Mouse (Mus musculus) liver, embryonic 16.5 days (tissue): ENCODE data around the gene Ddah2. TPM values are rescaled to one million over a fixed set of nuclear protein-coding genes. Genes with fewer than 3 reads are reported as not detected.

Experiments used
- ATAC-seq: fragments of 200-750 bp; cut with Nextera tagmentation; 2 replicates; pipeline ENCODE4 v1.8.0; 2017; ENCODE audit warnings: low read depth, mild to moderate bottlenecking, moderate number of reproducible peaks, moderate library complexity
- H3K27ac ChIP-seq: fragments of 300-500 bp; sonication (generic); 2 replicates; pipeline ENCODE4 v1.5.1; 2014; ENCODE audit warnings: mild to moderate bottlenecking, low read length
- H3K27me3 ChIP-seq: fragments of 300-500 bp; sonication (generic); 2 replicates; pipeline ENCODE4 v1.6.1; 2014; ENCODE audit warnings: low read depth, low read length, mixed read lengths; ENCODE audit not compliant: control insufficient read depth, insufficient read depth
- H3K36me3 ChIP-seq: fragments of 300-500 bp; sonication (generic); 2 replicates; pipeline ENCODE4 v1.6.1; 2014; ENCODE audit warnings: mild to moderate bottlenecking; ENCODE audit not compliant: control insufficient read depth, insufficient read depth
- H3K4me1 ChIP-seq: fragments of 300-500 bp; sonication (generic); 2 replicates; pipeline ENCODE4 v1.6.1; 2014; ENCODE audit warnings: low read depth, low read length, mixed read lengths; ENCODE audit not compliant: control insufficient read depth
- H3K4me2 ChIP-seq: fragments of 300-500 bp; sonication (generic); 2 replicates; pipeline ENCODE4 v1.6.1; 2014; ENCODE audit warnings: low read depth, low read length, mixed read lengths
- H3K4me3 ChIP-seq: fragments of 300-500 bp; sonication (generic); 2 replicates; pipeline ENCODE4 v1.5.1; 2014; ENCODE audit warnings: low read depth, mild to moderate bottlenecking, low read length
- H3K9ac ChIP-seq: fragments of 300-500 bp; sonication (generic); 2 replicates; pipeline ENCODE4 v1.6.1; 2014; ENCODE audit warnings: low read depth, low read length
- H3K9me3 ChIP-seq: fragments of 300-500 bp; sonication (generic); replicated peaks from 2 replicates; pipeline ENCODE4 v1.6.1; 2016; ENCODE audit warnings: low read length; ENCODE audit not compliant: control insufficient read depth
- WGBS: fragments of 180-500 bp; shearing (Covaris S2); extraction: QIAGEN DNeasy Blood & Tissue Kit; methylation state at CpG from one replicate; pipeline ENCODE4 v1.1.7; 2014; ENCODE audit not compliant: insufficient replicate concordance; 5-methylcytosine and 5-hydroxymethylcytosine counted together
- polyA plus RNA-seq: library from polyadenylated mRNA; unstranded; fragments of >200 nt; fragmentation: Nextera tagmentation; extraction: Ambion mirVana; gene quantifications from 2 replicates; pipeline ENCODE4 v1.2.1, GENCODE M21; 2015

Gene Ddah2
- polyA plus RNA-seq, 1 experiment from 2014 or later, result 18.1 TPM

GRCm38 (mm10) chr17:35024261-35024660, 34.6 kb upstream of the Ddah2 start:
- H3K27me3 ChIP-seq, result no peaks in the 10 kb centered on the region
- peaks cover 36% of the 10 kb centered on the region for H3K4me1 ChIP-seq
- H3K27ac ChIP-seq, result no peak overlapping the region
- WGBS, result 47% methylated on average over 13 of the region's 13 CpGs
- no peak overlapping the region for H3K9ac ChIP-seq
- no peak for ATAC-seq
- H3K4me2 ChIP-seq, result no peak overlapping the region
- no peaks in the 10 kb centered on the region for H3K9me3 ChIP-seq
- no peaks in the 10 kb centered on the region for H3K36me3 ChIP-seq
- no peak overlapping the region for H3K4me3 ChIP-seq

- Histone ChIP-seq H3K4me2 (no peak overlapping the region), H3K4me1 (peaks cover 36% of the 10 kb centered on the region), H3K27me3 (no peaks in the 10 kb centered on the region), H3K4me3 (no peak overlapping the region), H3K36me3 (no peaks in the 10 kb centered on the region), H3K9me3 (no peaks in the 10 kb centered on the region), H3K9ac (no peak overlapping the region), H3K27ac (no peak overlapping the region)
- no peak for ATAC-seq
- 39% methylated on average over 8 of the region's 10 CpGs for WGBS
Observed at GRCm38 (mm10) chr17:35024691-35025488, 33.9 kb upstream of the Ddah2 start.

- no peak overlapping the region for H3K4me2 ChIP-seq
- no peaks in the 10 kb centered on the region for H3K27me3 ChIP-seq
- no peaks in the 10 kb centered on the region for H3K9me3 ChIP-seq
- 72% methylated on average over 5 of the region's 5 CpGs for WGBS
- H3K27ac ChIP-seq, result no peak overlapping the region
- H3K4me3 ChIP-seq, result no peak overlapping the region
- H3K9ac ChIP-seq, result no peak overlapping the region
- H3K4me1 ChIP-seq, result peaks cover 32% of the 10 kb centered on the region
- no peak for ATAC-seq
- H3K36me3 ChIP-seq, result no peaks in the 10 kb centered on the region
Observed at GRCm38 (mm10) chr17:35026206-35026605, 32.6 kb upstream of the Ddah2 start.

GRCm38 (mm10) chr17:35027277-35028068, 31.4 kb upstream of the Ddah2 start, which contains the start of gene Sapcd1:
TSS of gene Sapcd1 (minus strand) at chr17:35028016.
- 49% methylated on average over 13 of the region's 13 CpGs for WGBS
- Histone ChIP-seq H3K4me2 (no peak within 1 kb of the TSS), H3K4me1 (peaks cover 31% of the 10 kb centered on the region), H3K4me3 (no peak within 1 kb of the TSS), H3K9ac (no peak within 1 kb of the TSS), H3K9me3 (no peaks in the 10 kb centered on the region), H3K36me3 (no peaks in the 10 kb centered on the region), H3K27ac (no peak within 1 kb of the TSS), H3K27me3 (no peaks in the 10 kb centered on the region)
- ATAC-seq, result no peak

- Histone ChIP-seq H3K4me2 (no peak overlapping the region), H3K4me1 (peaks cover 24% of the 10 kb centered on the region)
- WGBS, result 63% methylated on average over 2 of the region's 2 CpGs
Observed at GRCm38 (mm10) chr17:35028315-35028714, 30.5 kb upstream of the Ddah2 start.

GRCm38 (mm10) chr17:35029691-35030532, 28.9 kb upstream of the Ddah2 start:
- ATAC-seq, result no peak
- no peak overlapping the region for H3K4me2 ChIP-seq
- H3K4me3 ChIP-seq, result no peak overlapping the region
- H3K27me3 ChIP-seq, result no peaks in the 10 kb centered on the region
- no peak overlapping the region for H3K27ac ChIP-seq
- WGBS, result 31% methylated on average over 19 of the region's 19 CpGs
- no peak overlapping the region for H3K9ac ChIP-seq
- no peaks in the 10 kb centered on the region for H3K9me3 ChIP-seq
- peaks cover 15% of the 10 kb centered on the region for H3K4me1 ChIP-seq
- H3K36me3 ChIP-seq, result no peaks in the 10 kb centered on the region

More at GRCm38 (mm10) chr17:35028315-35028714, 30.5 kb upstream of the Ddah2 start:
- Histone ChIP-seq H3K27me3 (no peaks in the 10 kb centered on the region), H3K9me3 (no peaks in the 10 kb centered on the region), H3K9ac (no peak overlapping the region), H3K27ac (no peak overlapping the region), H3K4me3 (no peak overlapping the region), H3K36me3 (no peaks in the 10 kb centered on the region)
- no peak for ATAC-seq

GRCm38 (mm10) chr17:35031272-35031671, 27.6 kb upstream of the Ddah2 start:
- Histone ChIP-seq H3K4me1 (peaks cover 15% of the 10 kb centered on the region), H3K9me3 (no peaks in the 10 kb centered on the region), H3K27me3 (no peaks in the 10 kb centered on the region), H3K36me3 (no peaks in the 10 kb centered on the region), H3K9ac (no peak overlapping the region), H3K27ac (no peak overlapping the region), H3K4me3 (no peak overlapping the region), H3K4me2 (no peak overlapping the region)
- 85% methylated on average over 11 of the region's 11 CpGs for WGBS
- ATAC-seq, result no peak

- Histone ChIP-seq H3K9ac (no peak overlapping the region), H3K4me1 (peaks cover 15% of the 10 kb centered on the region), H3K36me3 (no peaks in the 10 kb centered on the region), H3K4me2 (no peak overlapping the region), H3K4me3 (no peak overlapping the region), H3K27ac (no peak overlapping the region), H3K27me3 (no peaks in the 10 kb centered on the region), H3K9me3 (no peaks in the 10 kb centered on the region)
- 0 out of 2 replicates have a peak, but pooled peaks have one; percentile 44 for ATAC-seq
- WGBS, result 67% methylated on average over 7 of the region's 7 CpGs
Observed at GRCm38 (mm10) chr17:35031880-35032279, 27.0 kb upstream of the Ddah2 start.
